Mouse (Mus musculus) liver, postnatal 0 days (tissue): ENCODE data around the gene Zeb2.

Source experiments
- CTCF ChIP-seq: sonication (generic); IDR thresholded peaks from 2 replicates; pipeline ENCODE4 v1.5.1; 2016; ENCODE audit warnings: antibody characterized with exemption, low read depth
- EP300 ChIP-seq: IDR thresholded peaks from 2 replicates; pipeline ENCODE4 v1.6.1; 2016; ENCODE audit warnings: antibody characterized with exemption, low read depth, mild to moderate bottlenecking

DNA sequence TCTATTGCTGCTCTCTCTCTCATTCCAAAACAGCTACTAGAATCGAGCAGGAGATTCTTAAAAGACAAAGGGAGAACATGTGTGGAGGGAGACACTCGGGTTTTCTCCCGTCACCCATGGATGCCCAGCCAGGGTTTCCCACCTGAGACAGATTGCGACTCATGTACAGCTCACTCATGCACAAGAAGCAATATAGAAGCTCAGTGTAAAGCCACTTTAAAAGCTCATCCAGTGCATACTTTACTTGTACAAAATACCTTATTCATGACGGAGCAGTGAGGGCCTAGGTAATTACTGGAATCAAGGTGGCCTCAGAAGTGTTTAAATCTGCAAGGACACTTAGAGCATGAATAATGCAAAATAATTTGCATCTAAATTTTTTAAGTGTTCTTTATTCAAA, 45.9 kb downstream of the Zeb2 start:
- no peak for TF ChIP-seq CTCF
- no peak for TF ChIP-seq EP300
